Mouse (Mus musculus): ENCODE measurements around the gene Mbnl2. TPM values are rescaled to one million over a fixed set of nuclear protein-coding genes. Genes with fewer than 3 reads are reported as not detected.

Gene Mbnl2
- polyA plus RNA-seq, 1 experiment, result 61.8 TPM

DNA sequence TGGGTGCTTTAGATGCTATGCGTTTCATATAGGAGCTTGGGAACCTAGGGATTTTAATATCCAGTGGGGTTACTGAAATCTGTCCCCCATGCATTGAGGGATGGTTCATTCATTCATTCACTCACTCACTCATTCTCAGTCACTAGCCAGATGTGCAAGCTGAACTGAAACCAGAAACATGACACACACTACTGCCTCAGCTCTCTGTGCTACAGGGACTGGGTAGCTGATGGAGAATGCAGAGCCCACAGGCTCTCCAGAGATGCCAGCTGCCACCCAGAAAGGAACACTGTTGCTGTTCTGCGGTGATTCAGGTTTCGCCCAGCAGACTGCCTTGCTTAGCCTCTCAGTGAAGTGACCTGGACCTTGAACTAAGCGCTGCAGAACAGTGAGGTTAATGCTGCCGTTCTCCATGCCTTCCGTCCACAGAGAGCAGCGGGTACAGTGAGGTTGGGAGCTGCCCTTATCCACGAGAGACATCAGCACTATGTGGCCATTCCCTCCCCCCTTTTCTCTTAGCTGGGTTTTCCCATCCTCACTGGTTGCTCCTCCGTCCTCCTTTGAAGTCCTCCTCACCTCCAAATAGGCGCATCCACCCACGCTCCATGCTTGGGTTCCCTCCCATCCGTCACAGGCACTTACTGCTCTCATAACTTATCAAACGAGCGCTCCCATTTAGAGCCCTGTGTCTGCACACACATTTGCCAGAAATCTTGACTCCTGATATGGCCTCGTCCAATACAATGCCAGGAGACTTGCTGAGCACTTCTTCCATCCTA lies 58.2 kb downstream of the Mbnl2 start:
- no peak overlapping the region for H3K4me3 ChIP-seq (ENCODE audit: low read depth, low read length)
- peaks cover 5% of the 10 kb centered on the region for H3K4me1 ChIP-seq (ENCODE audit: control insufficient read depth, insufficient read depth, low read length)
- H3K36me3 ChIP-seq (ENCODE audit: control insufficient read depth, insufficient read depth, low read length, poor library complexity, severe bottlenecking), result no peaks in the 10 kb centered on the region
- TF ChIP-seq POLR2A (IDR thresholded peaks at IDR 0.05; ENCODE audit: insufficient read depth, low read length), result no peak
- TF ChIP-seq EP300 (IDR thresholded peaks at IDR 0.05; ENCODE audit: insufficient read depth, low read depth, low read length), result no peak
- TF ChIP-seq CTCF (IDR thresholded peaks at IDR 0.05; ENCODE audit: low read depth, low read length), result no peak
- no peaks in the 10 kb centered on the region for H3K9me3 ChIP-seq (replicated peaks; ENCODE audit: control insufficient read depth, insufficient read depth, low read length, poor library complexity, severe bottlenecking)
- no peak overlapping the region for H3K9ac ChIP-seq (ENCODE audit: low read depth, poor library complexity, severe bottlenecking)
- no peak overlapping the region for H3K27ac ChIP-seq (ENCODE audit: insufficient read depth, low read length)
- no peaks in the 10 kb centered on the region for H3K27me3 ChIP-seq (ENCODE audit: control insufficient read depth, insufficient read depth, low read length, poor library complexity, severe bottlenecking)

DNA sequence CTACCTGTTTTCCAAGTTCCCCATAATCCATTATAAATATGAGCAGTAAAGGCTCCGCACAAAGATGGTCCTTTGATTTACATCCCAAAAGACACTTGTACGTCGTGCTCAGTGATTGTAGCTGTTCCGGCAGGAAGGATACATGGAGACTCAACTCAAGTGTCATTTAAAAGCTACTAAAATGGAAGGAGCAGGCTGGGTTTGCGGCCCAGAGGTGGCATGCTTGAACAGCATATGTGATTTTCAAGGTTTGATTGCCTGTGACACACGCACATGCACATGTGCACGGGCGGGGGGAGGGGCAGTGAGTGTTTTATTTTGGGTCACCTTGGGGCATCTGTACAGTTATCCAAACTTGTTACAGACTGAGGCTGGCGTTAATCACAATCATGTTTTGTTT lies 59.9 kb downstream of the Mbnl2 start:
- Histone ChIP-seq H3K27me3 (ENCODE audit: control insufficient read depth, insufficient read depth, low read length, poor library complexity, severe bottlenecking) (no peaks in the 10 kb centered on the region), H3K9me3 (replicated peaks; ENCODE audit: control insufficient read depth, insufficient read depth, low read length, poor library complexity, severe bottlenecking) (no peaks in the 10 kb centered on the region), H3K36me3 (ENCODE audit: control insufficient read depth, insufficient read depth, low read length, poor library complexity, severe bottlenecking) (no peaks in the 10 kb centered on the region), H3K9ac (ENCODE audit: low read depth, poor library complexity, severe bottlenecking) (no peak overlapping the region), H3K4me3 (ENCODE audit: low read depth, low read length) (no peak overlapping the region), H3K27ac (ENCODE audit: insufficient read depth, low read length) (no peak overlapping the region), H3K4me1 (ENCODE audit: control insufficient read depth, insufficient read depth, low read length) (peaks cover 5% of the 10 kb centered on the region)
- TF ChIP-seq POLR2A (IDR thresholded peaks at IDR 0.05; ENCODE audit: insufficient read depth, low read length) (no peak), CTCF (IDR thresholded peaks at IDR 0.05; ENCODE audit: low read depth, low read length) (no peak), EP300 (IDR thresholded peaks at IDR 0.05; ENCODE audit: insufficient read depth, low read depth, low read length) (no peak)

DNA sequence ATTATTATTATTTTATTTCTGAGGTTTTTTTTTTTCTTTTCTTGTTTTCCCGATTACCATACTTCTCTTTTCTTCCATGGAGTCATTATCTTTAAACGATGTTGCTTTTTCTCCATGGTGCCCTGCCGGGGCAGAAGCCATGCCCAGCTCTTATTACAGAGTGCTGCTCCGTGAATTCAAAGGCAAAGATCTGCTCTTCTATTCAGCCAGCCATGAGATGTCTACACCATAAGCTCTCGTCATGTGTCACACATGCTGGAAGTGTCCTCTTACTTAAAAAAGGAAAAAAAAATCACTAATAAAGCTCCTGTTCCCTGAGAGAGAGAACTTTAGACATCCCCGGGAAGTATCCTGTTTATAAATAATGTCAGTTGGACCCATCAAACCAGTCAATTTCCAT lies 60.4 kb downstream of the Mbnl2 start:
- Histone ChIP-seq H3K9me3 (replicated peaks; ENCODE audit: control insufficient read depth, insufficient read depth, low read length, poor library complexity, severe bottlenecking) (no peaks in the 10 kb centered on the region), H3K36me3 (ENCODE audit: control insufficient read depth, insufficient read depth, low read length, poor library complexity, severe bottlenecking) (no peaks in the 10 kb centered on the region), H3K27me3 (ENCODE audit: control insufficient read depth, insufficient read depth, low read length, poor library complexity, severe bottlenecking) (no peaks in the 10 kb centered on the region), H3K9ac (ENCODE audit: low read depth, poor library complexity, severe bottlenecking) (no peak overlapping the region), H3K4me3 (ENCODE audit: low read depth, low read length) (no peak overlapping the region), H3K4me1 (ENCODE audit: control insufficient read depth, insufficient read depth, low read length) (peaks cover 5% of the 10 kb centered on the region), H3K27ac (ENCODE audit: insufficient read depth, low read length) (no peak overlapping the region)
- no peak for TF ChIP-seq EP300 (IDR thresholded peaks at IDR 0.05; ENCODE audit: insufficient read depth, low read depth, low read length)
- TF ChIP-seq POLR2A (IDR thresholded peaks at IDR 0.05; ENCODE audit: insufficient read depth, low read length), result no peak
- no peak for TF ChIP-seq CTCF (IDR thresholded peaks at IDR 0.05; ENCODE audit: low read depth, low read length)

DNA sequence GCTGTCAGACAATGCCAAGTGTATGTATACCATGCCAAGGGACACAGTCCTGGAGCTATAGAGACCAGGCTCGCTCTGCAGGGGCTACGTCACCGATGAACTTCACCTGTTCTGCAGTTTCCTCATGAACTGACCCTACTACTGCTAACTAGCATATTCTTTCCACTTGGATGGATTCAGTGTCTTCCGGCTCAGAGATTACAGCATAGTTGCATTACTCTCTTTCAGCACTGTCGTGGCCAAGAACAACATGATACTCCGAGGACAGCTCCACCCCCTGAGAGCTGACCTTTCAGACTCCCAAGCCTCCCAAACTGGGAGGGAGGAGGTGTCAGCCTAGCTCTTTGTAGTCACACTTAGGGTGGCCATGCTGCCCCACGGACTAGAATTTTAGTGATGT lies 60.9 kb downstream of the Mbnl2 start:
- TF ChIP-seq EP300 (IDR thresholded peaks at IDR 0.05; ENCODE audit: insufficient read depth, low read depth, low read length) (no peak), CTCF (IDR thresholded peaks at IDR 0.05; ENCODE audit: low read depth, low read length) (no peak), POLR2A (IDR thresholded peaks at IDR 0.05; ENCODE audit: insufficient read depth, low read length) (no peak)
- peaks cover 5% of the 10 kb centered on the region for H3K4me1 ChIP-seq (ENCODE audit: control insufficient read depth, insufficient read depth, low read length)
- no peak overlapping the region for H3K4me3 ChIP-seq (ENCODE audit: low read depth, low read length)
- no peaks in the 10 kb centered on the region for H3K27me3 ChIP-seq (ENCODE audit: control insufficient read depth, insufficient read depth, low read length, poor library complexity, severe bottlenecking)
- no peaks in the 10 kb centered on the region for H3K36me3 ChIP-seq (ENCODE audit: control insufficient read depth, insufficient read depth, low read length, poor library complexity, severe bottlenecking)
- H3K27ac ChIP-seq (ENCODE audit: insufficient read depth, low read length), result no peak overlapping the region
- no peaks in the 10 kb centered on the region for H3K9me3 ChIP-seq (replicated peaks; ENCODE audit: control insufficient read depth, insufficient read depth, low read length, poor library complexity, severe bottlenecking)
- no peak overlapping the region for H3K9ac ChIP-seq (ENCODE audit: low read depth, poor library complexity, severe bottlenecking)

DNA sequence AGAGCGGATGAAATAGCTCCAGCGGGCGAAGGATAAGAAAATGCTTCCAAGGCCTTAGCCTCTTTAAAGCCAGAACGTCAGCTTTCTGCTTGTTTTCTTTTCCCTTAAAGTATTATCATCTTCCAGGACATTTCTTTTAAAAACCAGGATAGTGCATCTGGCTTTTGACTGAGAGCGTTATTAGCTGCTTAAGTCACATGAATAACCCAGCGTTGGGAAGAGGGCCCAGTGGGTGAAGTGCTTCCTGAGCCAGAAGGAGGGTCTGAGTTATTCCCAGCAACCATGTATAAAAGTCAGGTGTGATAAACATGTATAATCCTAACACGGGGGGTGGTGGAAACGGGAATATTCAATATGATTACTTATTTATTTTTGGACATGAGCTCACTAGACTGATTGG lies 61.4 kb downstream of the Mbnl2 start:
- no peak overlapping the region for H3K27ac ChIP-seq (ENCODE audit: insufficient read depth, low read length)

DNA sequence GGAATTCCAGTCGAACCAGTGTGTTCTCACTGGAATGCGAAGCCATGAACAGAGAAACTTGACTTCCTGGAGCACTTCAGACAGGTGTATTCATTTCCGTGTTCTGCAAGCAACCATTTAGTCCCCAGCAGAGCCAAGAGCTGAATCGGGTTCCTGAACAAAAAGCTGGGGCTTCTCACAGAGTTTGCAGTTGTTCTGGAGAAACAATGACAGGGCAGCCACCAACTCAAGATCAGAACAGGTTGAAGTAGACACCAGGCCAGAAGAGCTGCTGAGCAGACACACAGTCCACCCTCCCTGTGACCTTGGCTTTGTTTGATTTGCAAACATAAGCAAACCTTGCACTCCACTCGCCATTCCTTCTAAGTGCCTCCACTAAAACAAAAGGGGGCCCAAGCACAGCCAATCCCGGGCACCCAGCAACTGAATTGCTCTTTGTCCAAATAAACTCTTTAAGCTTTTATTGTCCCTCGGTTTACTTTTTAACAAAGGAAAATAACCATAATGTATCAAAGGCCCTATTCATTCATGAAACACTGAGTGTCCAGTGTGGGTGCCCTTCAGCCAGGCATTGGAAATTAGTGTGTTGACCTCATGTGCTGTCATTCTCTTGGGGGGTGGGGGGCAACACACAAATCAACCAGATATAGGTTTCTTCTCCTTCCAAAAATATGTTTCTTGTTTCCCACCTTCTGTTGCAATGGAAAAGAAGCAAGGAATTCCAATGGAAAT lies 62.4 kb downstream of the Mbnl2 start:
- Histone ChIP-seq H3K27me3 (ENCODE audit: control insufficient read depth, insufficient read depth, low read length, poor library complexity, severe bottlenecking) (no peaks in the 10 kb centered on the region), H3K9ac (ENCODE audit: low read depth, poor library complexity, severe bottlenecking) (no peak overlapping the region), H3K4me1 (ENCODE audit: control insufficient read depth, insufficient read depth, low read length) (peaks cover 5% of the 10 kb centered on the region), H3K36me3 (ENCODE audit: control insufficient read depth, insufficient read depth, low read length, poor library complexity, severe bottlenecking) (no peaks in the 10 kb centered on the region), H3K4me3 (ENCODE audit: low read depth, low read length) (no peak overlapping the region), H3K27ac (ENCODE audit: insufficient read depth, low read length) (no peak overlapping the region), H3K9me3 (replicated peaks; ENCODE audit: control insufficient read depth, insufficient read depth, low read length, poor library complexity, severe bottlenecking) (no peaks in the 10 kb centered on the region)
- TF ChIP-seq POLR2A (IDR thresholded peaks at IDR 0.05; ENCODE audit: insufficient read depth, low read length), result no peak
- no peak for TF ChIP-seq CTCF (IDR thresholded peaks at IDR 0.05; ENCODE audit: low read depth, low read length)
- TF ChIP-seq EP300 (IDR thresholded peaks at IDR 0.05; ENCODE audit: insufficient read depth, low read depth, low read length), result no peak

More for the DNA sequence above, 61.4 kb downstream of the Mbnl2 start:
- H3K4me3 ChIP-seq (ENCODE audit: low read depth, low read length), result no peak overlapping the region
- no peaks in the 10 kb centered on the region for H3K9me3 ChIP-seq (replicated peaks; ENCODE audit: control insufficient read depth, insufficient read depth, low read length, poor library complexity, severe bottlenecking)
- H3K27me3 ChIP-seq (ENCODE audit: control insufficient read depth, insufficient read depth, low read length, poor library complexity, severe bottlenecking), result no peaks in the 10 kb centered on the region
- no peaks in the 10 kb centered on the region for H3K36me3 ChIP-seq (ENCODE audit: control insufficient read depth, insufficient read depth, low read length, poor library complexity, severe bottlenecking)
- TF ChIP-seq EP300 (IDR thresholded peaks at IDR 0.05; ENCODE audit: insufficient read depth, low read depth, low read length) (no peak), POLR2A (IDR thresholded peaks at IDR 0.05; ENCODE audit: insufficient read depth, low read length) (no peak), CTCF (IDR thresholded peaks at IDR 0.05; ENCODE audit: low read depth, low read length) (no peak)
- no peak overlapping the region for H3K9ac ChIP-seq (ENCODE audit: low read depth, poor library complexity, severe bottlenecking)
- peaks cover 5% of the 10 kb centered on the region for H3K4me1 ChIP-seq (ENCODE audit: control insufficient read depth, insufficient read depth, low read length)

Measured in ES-Bruce4 (cell line).